Mouse (Mus musculus) limb, embryonic 10.5 days (tissue): ENCODE data around the gene Cse1l. TPM values are rescaled to one million over a fixed set of nuclear protein-coding genes. Genes with fewer than 3 reads are reported as not detected.

Experiments used
- DNase-seq: peaks from one replicate; pipeline ENCODE4 v3.0.0-alpha.2; 2017; ENCODE audit warnings: low spot score
- H3K27ac ChIP-seq: fragments of 300-500 bp; sonication (generic); 2 replicates; pipeline ENCODE4 v1.5.1; 2016; ENCODE audit warnings: mild to moderate bottlenecking
- H3K27me3 ChIP-seq: fragments of 300-500 bp; sonication (generic); 2 replicates; pipeline ENCODE4 v1.6.1; 2016; ENCODE audit warnings: low read depth, mild to moderate bottlenecking; ENCODE audit not compliant: poor library complexity, severe bottlenecking
- H3K36me3 ChIP-seq: fragments of 300-500 bp; sonication (generic); 2 replicates; pipeline ENCODE4 v1.6.1; 2016; ENCODE audit warnings: mild to moderate bottlenecking, moderate library complexity
- H3K4me1 ChIP-seq: fragments of 300-500 bp; sonication (generic); 2 replicates; pipeline ENCODE4 v1.6.1; 2016
- H3K4me3 ChIP-seq: fragments of 300-500 bp; sonication (generic); 2 replicates; pipeline ENCODE4 v1.5.1; 2016; ENCODE audit warnings: mild to moderate bottlenecking, moderate library complexity
- H3K9me3 ChIP-seq: fragments of 300-500 bp; sonication (generic); replicated peaks from 2 replicates; pipeline ENCODE4 v1.6.1; 2016; ENCODE audit warnings: mild to moderate bottlenecking
- WGBS: fragments of 180-500 bp; shearing (Covaris S2); methylation state at CpG from one replicate; pipeline ENCODE4 v1.1.7; 2016; 5-methylcytosine and 5-hydroxymethylcytosine counted together
- polyA plus RNA-seq: library from polyadenylated mRNA; unstranded; fragments of >200 nt; fragmentation: Nextera tagmentation; extraction: Ambion mirVana; gene quantifications from 2 replicates; pipeline ENCODE4 v1.2.1, GENCODE M21; 2016

The Cse1l gene
- polyA plus RNA-seq, 1 experiment from 2014 or later = 211 TPM

DNA sequence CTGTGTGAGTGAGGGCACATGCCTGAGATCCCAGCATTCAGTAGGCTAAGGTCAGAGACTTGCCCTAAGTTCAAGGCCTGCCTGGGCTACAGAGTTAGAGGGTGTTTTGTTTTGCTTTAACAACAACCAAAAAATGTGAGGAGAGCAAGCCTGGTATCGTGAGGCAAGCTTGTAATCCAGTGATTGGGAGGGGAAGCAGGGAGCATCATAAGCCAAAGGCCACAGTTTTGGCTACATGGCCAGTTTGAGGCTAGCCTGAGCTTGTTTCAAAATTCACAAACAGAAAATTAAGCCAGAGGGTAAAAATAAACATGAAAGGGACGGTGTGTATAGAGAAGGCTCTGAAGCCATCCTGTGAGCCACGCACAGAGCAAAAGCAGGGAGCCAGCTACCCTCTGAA, 19.6 kb upstream of the Cse1l start:
- H3K27me3 ChIP-seq = no peaks in the 10 kb centered on the region
- H3K36me3 ChIP-seq = peaks cover 21% of the 10 kb centered on the region
- no peak overlapping the region for H3K27ac ChIP-seq
- DNase-seq = no peak
- WGBS = 92% methylated on average over 3 of the region's 3 CpGs
- no peak overlapping the region for H3K4me3 ChIP-seq
- H3K9me3 ChIP-seq = no peaks in the 10 kb centered on the region
- H3K4me1 ChIP-seq = no peaks in the 10 kb centered on the region

DNA sequence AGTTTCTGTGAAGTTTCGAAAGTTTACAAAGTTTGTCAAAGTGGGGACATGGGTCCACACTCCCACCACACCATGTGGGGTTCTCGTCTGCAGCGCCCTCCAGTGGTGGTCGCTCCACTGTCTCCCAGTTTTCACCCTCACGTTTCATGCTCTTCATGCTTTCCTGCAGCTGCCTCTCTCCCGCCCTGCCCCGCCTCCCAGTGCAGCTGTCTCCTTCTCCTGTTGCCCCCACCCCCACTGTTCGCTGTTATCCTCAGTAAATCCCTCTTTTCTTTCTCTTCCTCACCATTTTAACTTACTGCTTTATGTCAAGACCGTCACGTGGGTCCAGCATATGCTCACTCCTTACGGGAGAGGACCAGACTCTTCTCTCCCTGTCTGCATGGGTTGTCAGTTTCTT, 18.0 kb upstream of the Cse1l start:
- no peak overlapping the region for H3K27ac ChIP-seq
- H3K36me3 ChIP-seq = peaks cover 26% of the 10 kb centered on the region
- no peak overlapping the region for H3K4me3 ChIP-seq

DNA sequence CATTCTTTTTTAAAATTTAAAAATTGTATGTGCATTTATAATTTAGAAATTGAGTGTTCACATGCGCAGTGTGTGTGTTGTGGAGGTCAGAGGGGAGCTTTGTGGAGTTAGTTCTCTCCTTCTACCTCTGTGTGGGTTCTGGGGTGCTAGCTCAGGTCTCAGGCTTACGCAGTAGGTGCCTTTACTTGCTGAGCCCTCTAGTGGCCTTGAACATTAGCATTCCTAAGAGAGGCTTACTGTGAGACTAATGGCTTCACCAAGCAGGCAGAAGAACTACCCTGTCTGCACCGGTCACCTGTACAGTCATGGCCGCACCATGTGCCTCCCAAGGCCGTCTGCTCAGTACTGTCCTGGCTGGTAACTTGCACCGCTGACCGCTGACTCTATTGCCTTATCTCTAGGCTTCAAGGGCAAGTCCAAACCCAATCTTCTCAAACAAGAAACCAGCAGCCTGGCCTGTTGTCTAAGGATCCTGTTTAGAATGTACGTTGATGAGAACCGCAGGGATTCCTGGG, 14.4 kb upstream of the Cse1l start:
- WGBS = 74% methylated on average over 9 of the region's 9 CpGs
- 0 out of 2 replicates have a peak, but pooled peaks cover 4% of the 10 kb centered on the region for H3K4me1 ChIP-seq
- no peak overlapping the region for H3K4me3 ChIP-seq
- no peaks in the 10 kb centered on the region for H3K9me3 ChIP-seq
- H3K27me3 ChIP-seq = no peaks in the 10 kb centered on the region
- H3K27ac ChIP-seq = no peak overlapping the region
- DNase-seq = no peak
- peaks cover 37% of the 10 kb centered on the region for H3K36me3 ChIP-seq

More for the DNA sequence above, 18.0 kb upstream of the Cse1l start:
- WGBS = 39% methylated on average over 11 of the region's 11 CpGs
- Histone ChIP-seq H3K4me1 (no peaks in the 10 kb centered on the region), H3K27me3 (no peaks in the 10 kb centered on the region), H3K9me3 (no peaks in the 10 kb centered on the region)
- peak; percentile 44 for DNase-seq

DNA sequence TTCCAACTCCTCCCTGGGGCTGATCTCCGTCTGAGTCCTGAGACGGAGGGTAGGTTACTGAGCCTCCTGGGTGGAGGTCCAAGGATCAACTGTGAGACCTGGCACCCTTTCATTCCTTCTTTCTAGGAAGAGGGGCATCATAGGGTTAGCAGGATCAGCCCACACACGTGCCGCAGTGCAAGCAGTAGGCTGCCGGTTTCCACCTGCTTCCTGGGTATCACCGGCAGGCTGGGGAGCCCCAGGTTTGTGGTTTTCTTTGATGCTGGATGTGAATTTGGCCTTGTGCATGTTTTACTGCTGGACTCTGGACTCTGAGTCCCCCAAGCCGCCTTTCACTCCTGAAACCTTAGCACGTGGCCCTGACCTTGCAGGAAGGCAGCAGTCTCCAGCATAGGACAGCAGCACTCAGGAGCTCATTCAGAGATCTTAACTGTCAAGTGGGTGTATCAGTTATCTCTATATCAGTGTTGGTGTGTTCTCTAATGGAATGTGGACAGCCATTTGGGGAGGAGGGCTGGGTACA, 13.6 kb upstream of the Cse1l start:
- DNase-seq = no peak
- no peak overlapping the region for H3K27ac ChIP-seq
- no peak overlapping the region for H3K4me3 ChIP-seq
- H3K4me1 ChIP-seq = 0 out of 2 replicates have a peak, but pooled peaks cover 4% of the 10 kb centered on the region
- WGBS = 93% methylated on average over 8 of the region's 8 CpGs
- no peaks in the 10 kb centered on the region for H3K9me3 ChIP-seq
- H3K27me3 ChIP-seq = no peaks in the 10 kb centered on the region
- peaks cover 37% of the 10 kb centered on the region for H3K36me3 ChIP-seq

DNA sequence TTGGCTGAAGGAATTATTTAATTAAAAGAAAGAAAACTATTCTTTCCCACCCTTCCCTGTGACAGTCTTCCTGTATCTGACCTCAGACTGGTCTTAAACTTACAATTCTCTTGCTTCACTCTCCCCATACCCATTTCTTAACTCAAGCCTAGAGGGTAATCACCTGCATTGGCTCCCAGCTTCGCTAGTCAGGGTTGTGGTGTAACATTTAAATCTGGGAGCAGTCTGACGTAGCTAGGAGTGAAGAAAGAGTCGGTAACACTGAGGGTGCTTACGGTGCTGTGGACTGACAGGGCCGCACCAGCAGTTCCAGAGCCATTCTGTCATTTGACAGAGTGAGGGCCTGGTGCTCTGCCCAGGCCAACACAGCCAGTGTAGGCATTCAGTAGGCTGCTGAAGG, 12.8 kb upstream of the Cse1l start:
- 94% methylated on average over 5 of the region's 5 CpGs for WGBS
- Histone ChIP-seq H3K36me3 (peaks cover 37% of the 10 kb centered on the region), H3K4me3 (no peak overlapping the region), H3K9me3 (no peaks in the 10 kb centered on the region), H3K27ac (no peak overlapping the region), H3K27me3 (no peaks in the 10 kb centered on the region), H3K4me1 (0 out of 2 replicates have a peak, but pooled peaks cover 4% of the 10 kb centered on the region)
- no peak for DNase-seq

DNA sequence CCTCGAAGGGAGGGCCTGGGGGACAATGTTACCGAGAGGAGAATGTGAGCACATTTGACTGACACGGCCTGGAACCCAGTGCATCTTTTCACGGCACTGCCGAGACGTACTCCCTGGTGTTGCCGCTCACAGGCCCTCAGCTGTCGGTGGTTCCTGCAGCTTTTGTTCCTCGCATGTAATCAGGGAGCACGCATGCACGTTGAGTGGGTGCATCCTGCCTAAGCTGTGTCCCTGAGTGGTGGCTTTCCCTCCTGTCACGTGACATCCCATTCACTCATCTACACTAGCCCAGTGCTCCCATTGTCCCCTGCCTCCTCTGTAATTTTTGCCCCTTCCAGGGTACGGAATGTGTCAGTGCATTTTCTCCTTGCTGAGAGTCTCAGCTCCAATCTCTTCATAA, 9.5 kb upstream of the Cse1l start:
- DNase-seq = no peak
- Histone ChIP-seq H3K27ac (no peak overlapping the region), H3K4me3 (no peak overlapping the region), H3K27me3 (no peaks in the 10 kb centered on the region), H3K36me3 (peaks cover 30% of the 10 kb centered on the region), H3K4me1 (0 out of 2 replicates have a peak, but pooled peaks cover 4% of the 10 kb centered on the region), H3K9me3 (no peaks in the 10 kb centered on the region)
- 89% methylated on average over 13 of the region's 13 CpGs for WGBS

DNA sequence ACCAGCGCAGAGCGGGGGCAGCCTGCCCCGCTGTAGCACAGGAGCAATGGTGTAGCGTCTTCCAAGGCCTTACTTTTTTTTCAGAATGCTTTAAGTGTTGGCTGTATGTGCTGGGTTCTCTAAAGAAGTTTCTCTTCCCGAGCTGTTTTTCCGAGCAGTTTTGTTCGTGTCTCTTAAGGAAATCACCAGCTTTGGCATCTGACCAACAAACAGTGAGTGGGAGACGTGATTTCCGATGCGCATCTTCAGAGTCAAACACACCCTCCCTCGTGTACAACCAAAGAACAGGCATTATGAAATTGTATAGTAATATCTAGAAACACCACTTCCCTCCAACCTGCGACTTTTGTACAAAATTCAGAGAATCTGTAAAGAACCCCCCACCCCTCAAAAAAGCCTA, 8.9 kb upstream of the Cse1l start:
- WGBS = 93% methylated on average over 12 of the region's 12 CpGs
- DNase-seq = no peak

DNA sequence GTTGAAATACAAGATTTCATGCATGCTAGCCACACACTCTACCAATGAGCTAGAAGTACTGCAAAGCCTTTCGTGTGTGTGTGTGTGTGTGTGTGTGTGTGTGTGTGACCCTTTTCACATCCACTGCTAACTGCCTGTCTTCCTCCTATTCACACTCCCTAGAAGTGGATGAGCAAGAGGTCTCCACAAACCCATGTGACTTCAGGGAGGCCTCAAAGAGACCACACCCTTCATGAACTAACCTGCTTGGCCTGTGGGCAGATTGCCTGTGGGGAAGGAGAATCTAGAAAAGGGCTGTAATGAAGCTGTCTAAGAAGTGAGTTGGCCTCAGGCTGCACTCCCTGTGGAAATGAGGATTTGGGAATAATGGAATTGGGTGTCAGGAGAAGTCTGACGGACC, 6.7 kb upstream of the Cse1l start:
- H3K36me3 ChIP-seq = peaks cover 8% of the 10 kb centered on the region
- no peak for DNase-seq
- no peak overlapping the region for H3K4me3 ChIP-seq
- no peaks in the 10 kb centered on the region for H3K27me3 ChIP-seq
- 85% methylated on average over 2 of the region's 2 CpGs for WGBS
- 0 out of 2 replicates have a peak, but pooled peaks cover 4% of the 10 kb centered on the region for H3K4me1 ChIP-seq
- no peak overlapping the region for H3K27ac ChIP-seq
- H3K9me3 ChIP-seq = no peaks in the 10 kb centered on the region

More for the DNA sequence above, 8.9 kb upstream of the Cse1l start:
- H3K9me3 ChIP-seq = no peaks in the 10 kb centered on the region
- H3K27ac ChIP-seq = no peak overlapping the region
- H3K36me3 ChIP-seq = peaks cover 25% of the 10 kb centered on the region
- H3K4me3 ChIP-seq = no peak overlapping the region
- 0 out of 2 replicates have a peak, but pooled peaks cover 4% of the 10 kb centered on the region for H3K4me1 ChIP-seq
- no peaks in the 10 kb centered on the region for H3K27me3 ChIP-seq

DNA sequence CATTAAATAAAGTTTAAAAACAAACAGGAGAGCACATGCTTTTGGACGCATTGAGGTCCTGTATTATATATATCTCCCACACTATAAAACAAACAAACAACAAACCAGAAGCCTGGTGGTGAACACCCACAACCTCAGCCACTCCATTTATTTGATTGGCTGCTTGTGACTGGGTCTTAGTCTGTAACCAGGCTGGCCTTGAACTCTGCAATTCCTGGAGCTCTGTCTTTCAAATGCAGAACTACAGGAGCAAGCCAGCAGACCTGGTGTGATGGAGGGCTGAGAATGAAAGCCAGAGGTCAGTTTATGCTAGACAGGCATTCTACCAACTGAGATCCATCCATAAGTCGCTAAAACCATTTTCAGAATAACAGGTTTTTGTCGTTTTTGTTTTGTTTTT, 6.1 kb upstream of the Cse1l start:
- Histone ChIP-seq H3K4me3 (no peak overlapping the region), H3K27me3 (no peaks in the 10 kb centered on the region), H3K9me3 (no peaks in the 10 kb centered on the region), H3K36me3 (peaks cover 2% of the 10 kb centered on the region), H3K4me1 (0 out of 2 replicates have a peak, but pooled peaks cover 2% of the 10 kb centered on the region), H3K27ac (no peak overlapping the region)
- 70% methylated on average over 3 of the region's 3 CpGs for WGBS
- DNase-seq = no peak

DNA sequence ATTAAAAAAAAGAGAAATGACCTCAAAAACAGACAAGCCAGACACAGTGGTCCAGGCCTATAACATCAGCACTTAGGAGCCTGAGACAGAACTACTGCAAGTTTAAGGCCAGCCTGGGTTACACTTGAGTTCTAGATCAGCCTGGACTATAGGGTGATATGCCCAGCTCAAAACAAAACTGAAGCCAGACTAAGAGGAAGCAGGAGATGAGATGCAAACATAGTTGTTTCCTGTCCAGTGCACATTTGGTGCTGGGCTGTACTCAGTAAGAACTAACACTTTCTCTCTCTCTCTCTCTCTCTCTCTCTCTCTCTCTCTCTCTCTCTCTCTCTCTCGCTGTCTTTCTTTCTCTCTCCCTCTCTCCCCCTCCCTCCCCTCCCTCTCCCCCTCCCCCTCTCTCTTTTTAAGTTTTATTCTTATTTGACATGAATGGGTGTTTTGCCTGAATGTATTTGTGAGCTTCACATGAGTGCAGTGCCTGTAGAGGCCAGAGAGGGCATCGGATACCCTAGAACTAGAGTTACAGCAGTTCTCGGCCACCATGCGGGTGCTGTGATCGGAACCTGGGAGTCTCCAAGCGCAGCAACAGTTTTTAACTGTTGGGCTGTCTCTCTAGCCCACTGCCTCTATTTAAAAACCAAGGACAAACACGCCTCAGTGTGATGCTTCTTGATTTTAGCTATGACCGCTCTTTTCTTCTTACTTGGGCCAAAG, 4.9 kb upstream of the Cse1l start:
- Histone ChIP-seq H3K9me3 (no peaks in the 10 kb centered on the region), H3K4me3 (no peak overlapping the region), H3K27ac (no peak overlapping the region), H3K4me1 (0 out of 2 replicates have a peak, but pooled peaks cover 3% of the 10 kb centered on the region), H3K36me3 (no peaks in the 10 kb centered on the region; the same call in 1 of the 2 replicates), H3K27me3 (no peaks in the 10 kb centered on the region)
- no peak for DNase-seq
- WGBS = 88% methylated on average over 8 of the region's 8 CpGs

DNA sequence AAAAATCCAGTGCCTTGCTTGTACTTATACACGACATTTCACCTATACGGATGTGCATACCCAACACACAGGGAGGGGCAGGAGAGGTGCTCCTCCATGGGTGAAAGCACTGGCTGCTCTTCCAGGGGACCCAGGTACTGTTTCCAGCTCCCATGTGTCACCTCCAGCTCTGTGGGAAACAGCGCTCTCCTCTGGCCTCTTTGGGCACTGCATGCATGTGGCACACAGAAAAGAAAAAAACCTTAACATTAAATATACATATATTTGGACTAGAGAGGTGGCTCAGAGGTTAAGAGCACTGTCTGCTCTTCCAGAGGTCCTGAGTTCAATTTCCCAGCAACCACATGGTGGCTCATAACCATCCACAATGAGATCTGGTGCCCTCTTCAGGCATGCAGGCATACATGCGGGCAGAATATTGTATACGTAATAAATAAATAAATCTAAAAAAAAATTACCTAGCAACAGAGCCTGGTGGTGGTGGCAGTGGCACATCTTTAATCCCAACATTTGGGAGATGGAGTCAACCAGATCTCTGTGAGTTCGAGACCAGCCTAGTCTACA, 2.0 kb upstream of the Cse1l start:
- no peak overlapping the region for H3K4me3 ChIP-seq
- no peak overlapping the region for H3K27ac ChIP-seq
- DNase-seq = no peak
- peaks cover 7% of the 10 kb centered on the region for H3K36me3 ChIP-seq
- H3K9me3 ChIP-seq = no peaks in the 10 kb centered on the region
- peaks cover 14% of the 10 kb centered on the region for H3K4me1 ChIP-seq
- H3K27me3 ChIP-seq = no peaks in the 10 kb centered on the region
- 94% methylated on average over 6 of the region's 6 CpGs for WGBS

DNA sequence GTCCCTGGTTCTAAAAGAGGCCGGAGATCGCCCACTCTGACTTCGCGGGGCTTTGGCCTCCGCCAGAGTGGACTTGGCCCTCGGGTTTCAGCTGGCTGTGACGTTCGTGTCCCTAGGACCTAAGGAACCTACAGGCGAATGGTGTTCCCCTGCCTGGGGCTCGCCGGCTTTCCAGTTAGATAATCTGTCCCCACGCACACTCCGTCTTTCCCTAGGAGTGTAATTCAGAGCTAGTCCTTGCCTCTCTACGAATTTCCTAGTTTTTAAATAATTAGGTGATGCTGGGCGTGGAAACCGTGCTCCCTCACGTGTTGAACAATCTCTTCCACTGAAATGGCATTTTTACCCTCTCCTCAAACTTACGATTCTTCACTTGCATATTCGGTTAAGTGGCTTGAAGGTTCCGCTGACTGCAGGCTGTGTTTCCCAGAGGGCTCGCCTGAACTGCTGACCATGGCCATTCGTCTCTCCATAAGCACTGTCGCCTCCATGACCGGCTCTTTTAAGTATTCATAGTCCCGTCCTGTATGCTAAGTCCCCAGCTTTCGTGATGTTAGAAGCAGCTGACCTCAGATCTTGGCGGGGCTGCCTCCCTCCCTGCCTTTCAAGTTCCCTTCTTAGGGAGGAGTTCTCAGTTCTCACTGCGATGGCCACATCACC, 813 bp downstream of the Cse1l start:
- H3K9me3 ChIP-seq = no peaks in the 10 kb centered on the region
- H3K4me3 ChIP-seq = peak overlapping the region; percentile 74
- H3K27ac ChIP-seq = peak overlapping the region; percentile 99
- H3K36me3 ChIP-seq = peaks cover 33% of the 10 kb centered on the region
- WGBS = under 1% methylated on average over 28 of the region's 28 CpGs
- H3K27me3 ChIP-seq = no peaks in the 10 kb centered on the region
- peak; percentile 43 for DNase-seq
- H3K4me1 ChIP-seq = peaks cover 14% of the 10 kb centered on the region

DNA sequence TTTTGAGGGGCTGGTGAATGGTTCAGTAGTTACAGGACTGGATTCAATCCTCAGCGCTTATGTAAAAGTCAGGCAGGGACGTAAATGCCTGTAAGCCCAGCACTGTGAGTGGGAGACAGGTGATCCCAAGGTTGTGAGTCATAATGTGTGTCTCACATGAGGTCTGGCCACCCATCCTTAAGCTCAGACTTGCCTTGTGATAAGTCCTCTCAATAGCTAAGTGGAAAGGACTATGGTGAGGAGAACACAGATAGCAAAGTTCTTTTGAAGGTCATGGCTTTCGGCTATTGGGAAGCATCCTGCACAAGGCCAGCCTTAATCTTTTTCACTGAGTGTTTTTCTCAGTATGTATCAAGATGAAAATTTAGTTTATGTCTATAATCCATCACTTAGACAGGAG, 3.9 kb downstream of the Cse1l start:
- no peaks in the 10 kb centered on the region for H3K27me3 ChIP-seq
- H3K4me1 ChIP-seq = peaks cover 14% of the 10 kb centered on the region
- H3K36me3 ChIP-seq = peaks cover 49% of the 10 kb centered on the region
- H3K9me3 ChIP-seq = no peaks in the 10 kb centered on the region
- no peak overlapping the region for H3K4me3 ChIP-seq
- DNase-seq = no peak
- H3K27ac ChIP-seq = no peak overlapping the region
- WGBS = 96% methylated on average over 3 of the region's 3 CpGs
